Mouse (Mus musculus): ENCODE results near the gene Cox5a. TPM values are rescaled to one million over a fixed set of nuclear protein-coding genes. Genes with fewer than 3 reads are reported as not detected.

Cox5a gene
- total and polyA plus RNA-seq, 2 experiments from 2014 or later = 1,154 to 4,139 TPM

GRCm38 (mm10) chr9:57566846-57567245, 45.8 kb downstream of the Cox5a start:
- Histone ChIP-seq H3K4me3 (ENCODE audit: low read depth, low read length) (no peak overlapping the region), H3K4me2 (ENCODE audit: low read depth, low read length) (no peak overlapping the region), H3K4me1 (ENCODE audit: control insufficient read depth, insufficient read depth) (peaks cover 31% of the 10 kb centered on the region), H3K27ac (ENCODE audit: low read depth) (no peak overlapping the region), H3K27me3 (ENCODE audit: control insufficient read depth, insufficient read depth, low read length) (no peaks in the 10 kb centered on the region), H3K9ac (replicated peaks; ENCODE audit: low read depth, low read length) (no peak overlapping the region), H3K36me3 (replicated peaks; ENCODE audit: control insufficient read depth, insufficient read depth, low read length) (peaks cover 18% of the 10 kb centered on the region), H3K9me3 (replicated peaks; ENCODE audit: control insufficient read depth, low read length) (no peaks in the 10 kb centered on the region)
- DNase-seq (ENCODE audit: low spot score) (no peak), ATAC-seq (ENCODE audit: insufficient read depth, low read depth) (no peak)
- WGBS = 59% methylated on average over 8 of the region's 8 CpGs
- TF ChIP-seq EP300 (IDR thresholded peaks at IDR 0.05; ENCODE audit: low read depth) (no peak), CTCF (IDR thresholded peaks at IDR 0.05; ENCODE audit: low read depth) (peak; percentile 32; the same call in 1 of the 2 replicates)

- Histone ChIP-seq H3K4me1 (ENCODE audit: control insufficient read depth, insufficient read depth) (0 out of 2 replicates have a peak, but pooled peaks cover 16% of the 10 kb centered on the region), H3K36me3 (replicated peaks; ENCODE audit: control insufficient read depth, insufficient read depth, low read length) (peaks cover 23% of the 10 kb centered on the region), H3K4me2 (ENCODE audit: low read depth, low read length) (no peak overlapping the region), H3K27me3 (ENCODE audit: control insufficient read depth, insufficient read depth, low read length) (no peaks in the 10 kb centered on the region), H3K4me3 (ENCODE audit: low read depth, low read length) (no peak overlapping the region), H3K27ac (ENCODE audit: low read depth) (no peak overlapping the region), H3K9ac (replicated peaks; ENCODE audit: low read depth, low read length) (no peak overlapping the region), H3K9me3 (replicated peaks; ENCODE audit: control insufficient read depth, low read length) (no peaks in the 10 kb centered on the region)
- ATAC-seq (ENCODE audit: insufficient read depth, low read depth) (no peak), DNase-seq (ENCODE audit: low spot score) (no peak)
- 73% methylated on average over 6 of the region's 6 CpGs for WGBS
- TF ChIP-seq EP300 (IDR thresholded peaks at IDR 0.05; ENCODE audit: low read depth) (no peak), CTCF (IDR thresholded peaks at IDR 0.05; ENCODE audit: low read depth) (no peak)
Measured at GRCm38 (mm10) chr9:57568500-57568899, 47.4 kb downstream of the Cox5a start.

GRCm38 (mm10) chr9:57574397-57574796, 53.3 kb downstream of the Cox5a start:
- H3K27me3 ChIP-seq (ENCODE audit: control insufficient read depth, insufficient read depth, low read length) = no peaks in the 10 kb centered on the region
- no peak overlapping the region for H3K9ac ChIP-seq (replicated peaks; ENCODE audit: low read depth, low read length)
- no peaks in the 10 kb centered on the region for H3K4me1 ChIP-seq (ENCODE audit: control insufficient read depth, insufficient read depth)
- DNase-seq (ENCODE audit: low spot score) = no peak
- H3K27ac ChIP-seq (ENCODE audit: low read depth) = no peak overlapping the region
- no peak overlapping the region for H3K4me3 ChIP-seq (ENCODE audit: low read depth, low read length)
- no peak overlapping the region for H3K4me2 ChIP-seq (ENCODE audit: low read depth, low read length)
- no peaks in the 10 kb centered on the region for H3K9me3 ChIP-seq (replicated peaks; ENCODE audit: control insufficient read depth, low read length)
- TF ChIP-seq CTCF (IDR thresholded peaks at IDR 0.05; ENCODE audit: low read depth) (no peak), EP300 (IDR thresholded peaks at IDR 0.05; ENCODE audit: low read depth) (no peak)
- H3K36me3 ChIP-seq (replicated peaks; ENCODE audit: control insufficient read depth, insufficient read depth, low read length) = peaks cover 33% of the 10 kb centered on the region
- no peak for ATAC-seq (ENCODE audit: insufficient read depth, low read depth)

GRCm38 (mm10) chr9:57575577-57575976, 54.5 kb downstream of the Cox5a start:
- Histone ChIP-seq H3K27me3 (ENCODE audit: control insufficient read depth, insufficient read depth, low read length) (no peaks in the 10 kb centered on the region), H3K9ac (replicated peaks; ENCODE audit: low read depth, low read length) (no peak overlapping the region), H3K36me3 (replicated peaks; ENCODE audit: control insufficient read depth, insufficient read depth, low read length) (peaks cover 42% of the 10 kb centered on the region), H3K27ac (ENCODE audit: low read depth) (no peak overlapping the region), H3K4me2 (ENCODE audit: low read depth, low read length) (no peak overlapping the region), H3K4me3 (ENCODE audit: low read depth, low read length) (no peak overlapping the region), H3K4me1 (ENCODE audit: control insufficient read depth, insufficient read depth) (no peaks in the 10 kb centered on the region), H3K9me3 (replicated peaks; ENCODE audit: control insufficient read depth, low read length) (no peaks in the 10 kb centered on the region)
- WGBS = 65% methylated on average over 3 of the region's 3 CpGs
- DNase-seq (ENCODE audit: low spot score) = no peak
- TF ChIP-seq CTCF (IDR thresholded peaks at IDR 0.05; ENCODE audit: low read depth) (no peak), EP300 (IDR thresholded peaks at IDR 0.05; ENCODE audit: low read depth) (no peak)
- no peak for ATAC-seq (ENCODE audit: insufficient read depth, low read depth)

GRCm38 (mm10) chr9:57577144-57577849, 56.2 kb downstream of the Cox5a start:
- Histone ChIP-seq H3K4me3 (ENCODE audit: low read depth, low read length) (no peak overlapping the region), H3K36me3 (replicated peaks; ENCODE audit: control insufficient read depth, insufficient read depth, low read length) (peaks cover 59% of the 10 kb centered on the region), H3K27me3 (ENCODE audit: control insufficient read depth, insufficient read depth, low read length) (no peaks in the 10 kb centered on the region), H3K4me2 (ENCODE audit: low read depth, low read length) (no peak overlapping the region), H3K9me3 (replicated peaks; ENCODE audit: control insufficient read depth, low read length) (no peaks in the 10 kb centered on the region), H3K9ac (replicated peaks; ENCODE audit: low read depth, low read length) (no peak overlapping the region), H3K4me1 (ENCODE audit: control insufficient read depth, insufficient read depth) (no peaks in the 10 kb centered on the region), H3K27ac (ENCODE audit: low read depth) (no peak overlapping the region)
- ATAC-seq (ENCODE audit: insufficient read depth, low read depth) (no peak), DNase-seq (ENCODE audit: low spot score) (no peak)
- 69% methylated on average over 6 of the region's 6 CpGs for WGBS
- TF ChIP-seq EP300 (IDR thresholded peaks at IDR 0.05; ENCODE audit: low read depth) (no peak), CTCF (IDR thresholded peaks at IDR 0.05; ENCODE audit: low read depth) (no peak)

Other genes with a start within 250 kb of the Cox5a start
- gene Ppcdc, start 81.2 kb upstream of the Cox5a start, total RNA-seq (2014; rRNA removed; ENCODE audit: low replicate concordance) = 14.0 and 14.1 TPM in 2 replicates
- gene Ppcdc, start 81.2 kb upstream of the Cox5a start, polyA plus RNA-seq (2015; fragmentation: Nextera tagmentation; extraction: Ambion mirVana) = 14.1 and 14.3 TPM in 2 replicates
- 16.1 and 19.6 TPM in 2 replicates for gene Scamp5, start 53.2 kb upstream of the Cox5a start, total RNA-seq (2014; rRNA removed; ENCODE audit: low replicate concordance)
- gene Scamp5, start 53.2 kb upstream of the Cox5a start, polyA plus RNA-seq (2015; fragmentation: Nextera tagmentation; extraction: Ambion mirVana) = 7.0 TPM in 2 replicates
- 13.8 and 21.3 TPM in 2 replicates for gene Rpp25, start 17.2 kb upstream of the Cox5a start, total RNA-seq (2014; rRNA removed; ENCODE audit: low replicate concordance)
- 11.3 and 15.0 TPM in 2 replicates for gene Rpp25, start 17.2 kb upstream of the Cox5a start, polyA plus RNA-seq (2015; fragmentation: Nextera tagmentation; extraction: Ambion mirVana)
- 4.5 and 9.2 TPM in 2 replicates for gene Fam219b, start 16.3 kb downstream of the Cox5a start, total RNA-seq (2014; rRNA removed; ENCODE audit: low replicate concordance)
- gene Fam219b, start 16.3 kb downstream of the Cox5a start, polyA plus RNA-seq (2015; fragmentation: Nextera tagmentation; extraction: Ambion mirVana) = 8.0 and 8.8 TPM in 2 replicates
- gene Mpi, start 31.5 kb downstream of the Cox5a start, total RNA-seq (2014; rRNA removed; ENCODE audit: low replicate concordance) = 130 TPM in 2 replicates
- gene Mpi, start 31.5 kb downstream of the Cox5a start, polyA plus RNA-seq (2015; fragmentation: Nextera tagmentation; extraction: Ambion mirVana) = 97.7 and 99.1 TPM in 2 replicates
- gene Scamp2, start 39.7 kb downstream of the Cox5a start, total RNA-seq (2014; rRNA removed; ENCODE audit: low replicate concordance) = 42.1 and 91.7 TPM in 2 replicates
- 45.9 and 46.5 TPM in 2 replicates for gene Scamp2, start 39.7 kb downstream of the Cox5a start, polyA plus RNA-seq (2015; fragmentation: Nextera tagmentation; extraction: Ambion mirVana)
- 28.1 and 189 TPM in 2 replicates for gene Ulk3, start 68.2 kb downstream of the Cox5a start, total RNA-seq (2014; rRNA removed; ENCODE audit: low replicate concordance)
- 6.6 and 8.0 TPM in 2 replicates for gene Ulk3, start 68.2 kb downstream of the Cox5a start, polyA plus RNA-seq (2015; fragmentation: Nextera tagmentation; extraction: Ambion mirVana)
- gene Cplx3, start 85.0 kb downstream of the Cox5a start, total RNA-seq (2014; rRNA removed; ENCODE audit: low replicate concordance) = not detected in 2 replicates
- 0.07 TPM in 1 of 2 replicates, not detected in the other for gene Cplx3, start 85.0 kb downstream of the Cox5a start, polyA plus RNA-seq (2015; fragmentation: Nextera tagmentation; extraction: Ambion mirVana)
- 0.15 TPM in 1 of 2 replicates, not detected in the other for gene Lman1l, start 99.5 kb downstream of the Cox5a start, total RNA-seq (2014; rRNA removed; ENCODE audit: low replicate concordance)
- not detected in 2 replicates for gene Lman1l, start 99.5 kb downstream of the Cox5a start, polyA plus RNA-seq (2015; fragmentation: Nextera tagmentation; extraction: Ambion mirVana)
- 44.6 and 54.2 TPM in 2 replicates for gene Csk, start 132.4 kb downstream of the Cox5a start, total RNA-seq (2014; rRNA removed; ENCODE audit: low replicate concordance)
- gene Csk, start 132.4 kb downstream of the Cox5a start, polyA plus RNA-seq (2015; fragmentation: Nextera tagmentation; extraction: Ambion mirVana) = 10.8 and 13.9 TPM in 2 replicates
- gene Cyp1a2, start 162.4 kb downstream of the Cox5a start, total RNA-seq (2014; rRNA removed; ENCODE audit: low replicate concordance) = not detected in 2 replicates
- not detected in 2 replicates for gene Cyp1a2, start 162.4 kb downstream of the Cox5a start, polyA plus RNA-seq (2015; fragmentation: Nextera tagmentation; extraction: Ambion mirVana)
- gene Cyp1a1, start 166.7 kb downstream of the Cox5a start, total RNA-seq (2014; rRNA removed; ENCODE audit: low replicate concordance) = not detected in 2 replicates
- 0.05 TPM in 1 of 2 replicates, not detected in the other for gene Cyp1a1, start 166.7 kb downstream of the Cox5a start, polyA plus RNA-seq (2015; fragmentation: Nextera tagmentation; extraction: Ambion mirVana)
- 3.7 and 4.8 TPM in 2 replicates for gene Edc3, start 187.3 kb downstream of the Cox5a start, total RNA-seq (2014; rRNA removed; ENCODE audit: low replicate concordance)
- 9.5 and 10.6 TPM in 2 replicates for gene Edc3, start 187.3 kb downstream of the Cox5a start, polyA plus RNA-seq (2015; fragmentation: Nextera tagmentation; extraction: Ambion mirVana)
- 27.5 and 40.8 TPM in 2 replicates for gene Clk3, start 244.6 kb downstream of the Cox5a start, total RNA-seq (2014; rRNA removed; ENCODE audit: low replicate concordance)
- 31.9 and 34.8 TPM in 2 replicates for gene Clk3, start 244.6 kb downstream of the Cox5a start, polyA plus RNA-seq (2015; fragmentation: Nextera tagmentation; extraction: Ambion mirVana)